Mouse (Mus musculus) kidney, adult 2 months (tissue): ENCODE measurements at regions not wholly inside any gene's neighbourhood (a gene's known extent, or its start where the extent isn't known, plus 50 kb on each side); places are given as distances from the start of the nearest gene placed in this dataset.

Experiments used
- CTCF ChIP-seq: fragments of 200-500 bp; conservative IDR thresholded peaks from 2 replicates; pipeline ENCODE4 v1.5.1; 2011; ENCODE audit warnings: low read depth, mild to moderate bottlenecking, control low read depth, low read length, moderate library complexity, mixed read lengths; ENCODE audit not compliant: insufficient read depth, insufficient read length
- POLR2A ChIP-seq: fragments of 200-500 bp; IDR thresholded peaks from one replicate; pipeline ENCODE4 v1.6.1; 2011; ENCODE audit warnings: low read depth, low read length, control low read depth

GRCm38 (mm10) chr13:80827037-80827471 lies 56.1 kb upstream of the Arrdc3 start:
- no peak for TF ChIP-seq CTCF
- no peak for TF ChIP-seq POLR2A
